Mouse (Mus musculus) midbrain, embryonic 11.5 days (tissue): ENCODE results near the gene Rpusd1. TPM values are rescaled to one million over a fixed set of nuclear protein-coding genes. Genes with fewer than 3 reads are reported as not detected.

Experiments used
- ATAC-seq: fragments of 200-750 bp; cut with Nextera tagmentation; 2 replicates; pipeline ENCODE4 v1.8.0; 2017; ENCODE audit warnings: moderate TSS enrichment, moderate library complexity; ENCODE audit not compliant: low FRiP score
- DNase-seq: peaks from one replicate; pipeline ENCODE4 v3.0.0; 2015; ENCODE audit warnings: low spot score; ENCODE audit errors: missing footprints
- H3K27ac ChIP-seq: fragments of 300-500 bp; sonication (generic); 2 replicates; pipeline ENCODE4 v1.5.1; 2014; ENCODE audit warnings: low read depth, low read length
- H3K27me3 ChIP-seq: fragments of 300-500 bp; sonication (generic); 2 replicates; pipeline ENCODE4 v1.6.1; 2014; ENCODE audit warnings: mild to moderate bottlenecking, low read length, moderate library complexity, mixed read lengths; ENCODE audit not compliant: control insufficient read depth, insufficient read depth
- H3K36me3 ChIP-seq: fragments of 300-500 bp; sonication (generic); 2 replicates; pipeline ENCODE4 v1.6.1; 2014; ENCODE audit warnings: mild to moderate bottlenecking, low read length, moderate library complexity, mixed read lengths; ENCODE audit not compliant: control insufficient read depth, insufficient read depth
- H3K4me1 ChIP-seq: fragments of 300-500 bp; sonication (generic); 2 replicates; pipeline ENCODE4 v1.6.1; 2014; ENCODE audit warnings: low read length; ENCODE audit not compliant: control insufficient read depth, insufficient read depth
- H3K4me2 ChIP-seq: fragments of 300-500 bp; sonication (generic); 2 replicates; pipeline ENCODE4 v1.6.1; 2014; ENCODE audit warnings: mild to moderate bottlenecking, moderate library complexity
- H3K4me3 ChIP-seq: fragments of 300-500 bp; sonication (generic); 2 replicates; pipeline ENCODE4 v1.5.1; 2014; ENCODE audit warnings: low read depth, low read length
- H3K9ac ChIP-seq: fragments of 300-500 bp; sonication (generic); 2 replicates; pipeline ENCODE4 v1.6.1; 2014; ENCODE audit warnings: low read length
- H3K9me3 ChIP-seq: fragments of 300-500 bp; sonication (generic); 2 replicates; pipeline ENCODE4 v1.6.1; 2016; ENCODE audit warnings: low read length; ENCODE audit not compliant: control insufficient read depth
- WGBS: fragments of 180-500 bp; shearing (Covaris S2); extraction: QIAGEN DNeasy Blood & Tissue Kit; methylation state at CpG from one replicate; pipeline ENCODE4 v1.1.7; 2014; 5-methylcytosine and 5-hydroxymethylcytosine counted together
- polyA plus RNA-seq: library from polyadenylated mRNA; unstranded; fragments of >200 nt; fragmentation: Nextera tagmentation; extraction: Ambion mirVana; gene quantifications from 2 replicates; pipeline ENCODE4 v1.2.1, GENCODE M21; 2014

The Rpusd1 gene
- polyA plus RNA-seq: 16.0 and 19.8 TPM in 2 replicates

DNA sequence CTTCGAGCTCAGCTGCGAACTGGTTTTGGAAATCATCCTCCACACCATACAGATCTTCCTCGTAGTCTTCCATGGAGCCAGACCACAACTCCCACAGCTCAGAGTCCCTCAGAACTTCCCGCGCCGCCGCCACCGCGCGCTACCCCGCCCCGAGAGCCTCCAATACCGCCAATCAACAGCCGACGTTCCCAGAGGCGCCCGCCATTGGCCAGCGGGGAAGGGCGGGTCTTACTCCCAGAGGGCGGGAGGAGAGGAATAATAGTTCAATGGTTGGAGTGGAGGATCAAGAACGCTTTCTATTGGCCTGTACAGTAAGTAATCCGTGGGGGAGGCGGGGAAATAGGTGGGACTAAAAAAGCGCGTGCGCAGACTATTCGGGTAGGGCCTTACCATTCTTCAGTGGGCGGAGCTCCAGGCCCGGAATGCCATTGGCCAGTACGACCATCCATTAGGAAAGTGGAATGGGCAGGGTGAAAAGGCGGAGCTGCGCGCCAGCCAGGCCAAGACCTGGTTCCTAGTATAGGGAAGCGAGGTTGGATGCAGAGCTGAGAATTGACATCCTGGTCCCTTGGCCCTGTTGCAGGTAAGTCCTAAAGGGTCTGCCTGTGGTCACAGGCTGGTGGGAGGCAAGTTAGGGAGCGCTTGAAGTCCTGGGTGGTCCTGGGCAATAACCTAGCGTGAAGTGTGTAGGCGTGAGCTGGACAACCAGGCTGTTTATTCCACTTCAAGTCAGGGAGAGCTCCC, at the start of gene Rpusd1, which contains the start of gene Chtf18:
Gene Rpusd1 (plus strand): TSS at position 406 of the 744 bp plus-strand sequence.
Gene Chtf18 (minus strand): TSS at position 155 of the 744 bp plus-strand sequence.
- Histone ChIP-seq H3K4me2 (peak within 1 kb of the TSS; percentile 96), H3K4me3 (peak within 1 kb of the TSS; percentile 61), H3K36me3 (no peaks in the 10 kb centered on the region), H3K27me3 (no peaks in the 10 kb centered on the region), H3K27ac (no peak within 1 kb of the TSS), H3K4me1 (peaks cover 19% of the 10 kb centered on the region), H3K9ac (peak within 1 kb of the TSS; percentile 81), H3K9me3 (no peaks in the 10 kb centered on the region)
- DNase-seq (peak; percentile 99), ATAC-seq (peak; percentile 98)
- 1% methylated on average over 37 of the region's 37 CpGs for WGBS

DNA sequence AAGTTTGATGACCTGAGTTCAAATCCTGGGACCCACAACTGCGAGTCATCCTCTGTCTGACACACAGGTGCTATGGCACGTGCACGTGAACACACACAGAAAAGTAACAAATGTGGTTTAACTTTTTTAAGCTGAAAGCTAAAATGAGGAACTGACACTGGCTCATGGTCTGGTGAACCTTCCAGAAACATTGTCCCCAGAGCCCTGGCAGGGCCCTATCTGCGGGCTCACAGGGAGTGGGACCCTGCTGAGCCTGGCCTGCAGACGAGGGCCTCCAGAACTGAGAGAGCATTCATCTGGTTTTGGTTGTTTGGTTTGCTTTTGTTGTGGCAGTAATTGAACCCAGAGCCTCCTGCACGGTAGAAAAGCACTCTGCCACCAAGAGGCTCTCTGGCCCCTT, 49.5 kb upstream of the Rpusd1 start:
- Histone ChIP-seq H3K27me3 (no peaks in the 10 kb centered on the region), H3K36me3 (no peaks in the 10 kb centered on the region), H3K9ac (no peak overlapping the region), H3K4me1 (peaks cover 16% of the 10 kb centered on the region), H3K27ac (no peak overlapping the region), H3K4me3 (no peak overlapping the region), H3K4me2 (no peak overlapping the region), H3K9me3 (no peaks in the 10 kb centered on the region)
- WGBS: 52% methylated on average over 6 of the region's 6 CpGs
- DNase-seq (no peak), ATAC-seq (no peak)

DNA sequence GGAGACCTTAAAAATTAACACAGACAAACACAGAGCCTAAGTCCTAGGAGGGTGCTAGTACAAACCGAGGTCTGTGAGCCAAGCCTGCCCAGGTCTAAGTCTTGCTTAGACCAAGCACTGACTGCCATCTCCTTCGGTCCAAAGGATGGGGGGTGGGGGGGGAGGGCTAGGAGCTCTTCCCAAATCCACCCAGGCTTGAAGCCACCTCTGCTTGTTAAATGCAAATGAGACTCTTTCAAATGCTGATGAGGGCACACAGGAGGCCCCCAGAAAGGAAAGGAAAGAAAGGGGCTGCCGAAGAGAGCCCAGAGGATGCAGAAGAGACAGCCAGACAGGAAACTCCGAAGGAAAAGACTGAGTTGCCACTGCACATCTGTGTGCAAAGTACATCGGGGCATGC, 47.7 kb upstream of the Rpusd1 start:
- whole genome bisulfite sequencing: 7% methylated on average over 5 of the region's 5 CpGs
- no peaks in the 10 kb centered on the region for H3K27me3 ChIP-seq
- H3K4me2 ChIP-seq: peak overlapping the region; percentile 22; the same call in 1 of the 2 replicates
- no peaks in the 10 kb centered on the region for H3K36me3 ChIP-seq
- no peak overlapping the region for H3K4me3 ChIP-seq
- no peak for ATAC-seq
- peak overlapping the region; percentile 33; the same call in 1 of the 2 replicates for H3K9ac ChIP-seq
- H3K9me3 ChIP-seq: no peaks in the 10 kb centered on the region
- H3K27ac ChIP-seq: 0 out of 2 replicates have a peak overlapping the region, but pooled peaks have one; percentile 22
- DNase-seq: peak; percentile 86
- H3K4me1 ChIP-seq: peaks cover 16% of the 10 kb centered on the region

DNA sequence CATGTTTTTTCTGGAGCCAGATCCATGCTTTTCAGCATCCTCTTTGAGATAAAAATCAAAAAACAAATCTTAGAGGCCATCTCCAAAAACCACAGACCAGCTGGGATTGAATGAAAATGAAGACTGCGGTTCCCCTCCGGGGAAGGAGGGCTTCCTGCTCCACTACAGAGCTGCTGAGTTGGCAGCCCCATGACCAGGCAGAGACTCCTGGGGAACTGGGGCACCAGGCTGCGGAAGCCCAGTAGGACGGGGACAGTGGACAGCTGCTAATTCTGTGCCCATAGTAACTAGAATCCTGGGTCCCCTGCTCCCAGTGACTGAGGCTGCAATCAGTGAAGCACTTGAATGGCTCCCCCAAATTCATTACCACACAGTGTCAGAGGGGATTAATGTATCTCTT, 45.8 kb upstream of the Rpusd1 start:
- H3K4me3 ChIP-seq: no peak overlapping the region
- no peaks in the 10 kb centered on the region for H3K27me3 ChIP-seq
- H3K4me2 ChIP-seq: no peak overlapping the region
- H3K27ac ChIP-seq: no peak overlapping the region
- DNase-seq: no peak
- WGBS: 80% methylated on average over 4 of the region's 4 CpGs
- peaks cover 16% of the 10 kb centered on the region for H3K4me1 ChIP-seq
- H3K9me3 ChIP-seq: no peaks in the 10 kb centered on the region
- no peak overlapping the region for H3K9ac ChIP-seq
- ATAC-seq: no peak
- no peaks in the 10 kb centered on the region for H3K36me3 ChIP-seq

DNA sequence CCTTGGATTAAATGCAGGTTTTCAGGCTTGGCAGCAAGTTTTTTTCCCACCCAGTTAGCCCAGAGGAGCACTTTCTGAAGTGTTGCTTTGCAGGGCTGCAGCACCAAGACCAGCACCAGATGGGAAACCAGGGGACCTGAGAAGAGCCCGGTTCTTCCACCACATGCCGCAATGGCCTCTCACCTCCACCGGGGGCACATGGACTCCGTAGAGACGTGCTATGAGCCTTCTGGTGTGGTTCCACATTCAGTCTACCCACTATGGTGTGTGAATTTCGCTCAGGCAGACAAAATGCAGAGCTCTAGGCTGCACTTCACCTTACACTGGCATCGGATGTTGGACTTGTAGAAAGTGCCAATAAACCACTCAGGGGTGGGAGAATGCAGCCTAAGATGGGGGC, 41.1 kb upstream of the Rpusd1 start:
- DNase-seq (peak; percentile 86), ATAC-seq (no peak)
- H3K9me3 ChIP-seq: no peaks in the 10 kb centered on the region
- H3K4me2 ChIP-seq: no peak overlapping the region
- peaks cover 4% of the 10 kb centered on the region; the same call in 1 of the 2 replicates for H3K4me1 ChIP-seq
- H3K27me3 ChIP-seq: no peaks in the 10 kb centered on the region
- no peak overlapping the region for H3K27ac ChIP-seq
- no peaks in the 10 kb centered on the region for H3K36me3 ChIP-seq
- H3K4me3 ChIP-seq: no peak overlapping the region
- no peak overlapping the region for H3K9ac ChIP-seq
- 51% methylated on average over 7 of the region's 7 CpGs for WGBS

DNA sequence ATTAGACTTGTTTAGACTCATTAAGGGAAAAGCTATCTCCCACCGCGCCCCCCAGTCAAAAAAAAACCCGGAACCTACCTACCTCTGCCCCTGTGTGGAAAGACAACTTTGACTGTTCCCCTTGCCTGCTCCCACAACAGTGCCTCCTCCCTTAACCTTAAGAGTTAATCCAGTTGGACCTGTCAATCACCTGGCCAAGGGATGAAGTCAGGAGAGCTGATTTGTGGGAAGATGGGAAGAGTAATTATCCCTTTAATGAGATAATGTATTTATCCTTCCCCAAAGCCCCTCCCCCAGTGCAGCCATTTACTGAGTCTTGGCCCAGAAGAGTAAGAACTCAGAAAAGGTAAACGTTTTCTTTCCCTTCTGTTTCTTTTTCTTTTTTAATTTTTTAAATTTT, 38.5 kb upstream of the Rpusd1 start:
- Histone ChIP-seq H3K9me3 (no peaks in the 10 kb centered on the region), H3K4me1 (peaks cover 4% of the 10 kb centered on the region; the same call in 1 of the 2 replicates), H3K4me2 (no peak overlapping the region), H3K4me3 (no peak overlapping the region), H3K27me3 (no peaks in the 10 kb centered on the region), H3K9ac (no peak overlapping the region), H3K27ac (no peak overlapping the region), H3K36me3 (no peaks in the 10 kb centered on the region)
- ATAC-seq: no peak
- 80% methylated on average over 4 of the region's 4 CpGs for WGBS
- DNase-seq: peak; percentile 71

DNA sequence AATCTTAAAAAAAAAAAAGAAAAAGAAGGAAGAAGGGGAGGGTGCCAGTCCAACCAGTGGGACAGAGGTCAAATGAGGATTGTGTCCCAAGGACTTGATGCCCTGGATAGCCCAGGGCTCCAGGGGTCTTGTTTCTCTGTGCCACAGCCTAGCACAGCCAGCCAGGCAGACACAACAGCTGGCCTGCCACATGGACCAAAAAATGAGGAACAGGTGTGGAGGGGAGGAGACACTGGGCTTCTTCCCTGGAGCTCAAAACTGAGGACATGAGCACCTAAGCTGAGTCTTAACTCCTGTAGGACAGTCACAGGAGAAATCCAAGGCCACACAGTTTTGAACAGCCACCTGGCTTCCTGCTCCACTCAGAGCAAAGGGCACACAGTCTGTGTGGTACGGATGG, 31.2 kb upstream of the Rpusd1 start:
- DNase-seq (peak; percentile 37), ATAC-seq (no peak)
- no peak overlapping the region for H3K27ac ChIP-seq
- H3K36me3 ChIP-seq: no peaks in the 10 kb centered on the region
- H3K27me3 ChIP-seq: no peaks in the 10 kb centered on the region
- WGBS: 60% methylated on average over 1 of the region's 1 CpGs
- H3K4me1 ChIP-seq: no peaks in the 10 kb centered on the region
- no peak overlapping the region for H3K4me2 ChIP-seq
- no peak overlapping the region for H3K4me3 ChIP-seq
- no peak overlapping the region for H3K9ac ChIP-seq
- no peaks in the 10 kb centered on the region for H3K9me3 ChIP-seq

DNA sequence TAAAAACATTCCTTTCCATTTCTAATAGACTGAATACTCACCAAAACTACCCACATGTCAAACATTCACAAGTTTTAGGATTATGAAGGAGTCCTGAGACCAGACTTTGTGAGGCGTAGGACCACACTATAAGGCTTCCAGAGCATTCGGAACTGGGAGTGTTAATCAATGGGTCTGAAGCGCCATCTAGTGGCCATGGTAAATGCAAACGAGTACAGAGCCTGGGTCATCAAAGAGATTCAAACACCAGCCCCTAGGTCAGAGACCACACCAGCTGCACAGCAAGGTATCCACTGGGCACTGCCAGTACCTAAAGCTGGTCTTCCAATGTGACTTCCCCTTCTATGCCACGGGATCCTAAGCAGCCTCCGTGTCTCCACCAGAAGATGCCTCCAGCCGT, 29.0 kb upstream of the Rpusd1 start:
- H3K4me2 ChIP-seq: no peak overlapping the region
- H3K27me3 ChIP-seq: no peaks in the 10 kb centered on the region
- 8% methylated on average over 7 of the region's 7 CpGs for WGBS
- 0 out of 2 replicates have a peak, but pooled peaks have one; percentile 54 for ATAC-seq
- no peaks in the 10 kb centered on the region for H3K9me3 ChIP-seq
- peak; percentile 98 for DNase-seq
- no peaks in the 10 kb centered on the region for H3K36me3 ChIP-seq
- no peak overlapping the region for H3K27ac ChIP-seq
- H3K4me1 ChIP-seq: no peaks in the 10 kb centered on the region
- no peak overlapping the region for H3K4me3 ChIP-seq
- no peak overlapping the region for H3K9ac ChIP-seq

DNA sequence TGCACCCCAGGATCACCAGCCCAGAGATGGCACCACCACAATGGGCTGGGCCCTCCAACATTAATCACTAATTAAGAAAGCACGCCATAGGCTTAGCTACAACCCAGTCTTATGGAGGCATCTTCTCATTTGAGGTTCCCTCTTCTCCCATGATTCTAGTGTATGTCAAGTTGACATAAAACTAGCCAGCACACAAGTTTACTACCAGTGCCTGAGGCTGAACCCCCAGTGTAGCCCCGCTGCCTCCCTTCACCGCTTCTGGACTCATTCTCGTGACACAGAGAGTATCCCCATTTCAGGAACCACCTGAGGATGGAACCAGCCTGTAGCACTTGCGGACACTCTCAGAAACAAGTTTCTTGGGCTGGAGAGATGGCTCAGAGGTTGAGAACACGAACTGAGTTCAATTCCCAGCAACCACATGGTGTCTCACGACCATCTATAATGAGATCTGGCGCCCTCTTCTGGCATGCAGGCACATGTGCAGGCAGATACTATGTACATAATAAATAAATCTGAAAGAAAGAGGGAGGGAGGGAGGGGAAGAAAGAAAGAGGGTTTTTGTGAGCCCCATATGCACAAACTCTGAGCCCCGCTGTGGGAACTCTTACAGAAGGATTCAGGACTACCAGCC, 26.5 kb upstream of the Rpusd1 start:
- Histone ChIP-seq H3K4me3 (no peak overlapping the region), H3K27ac (no peak overlapping the region), H3K9me3 (no peaks in the 10 kb centered on the region), H3K27me3 (no peaks in the 10 kb centered on the region), H3K4me1 (no peaks in the 10 kb centered on the region), H3K9ac (no peak overlapping the region), H3K4me2 (no peak overlapping the region), H3K36me3 (no peaks in the 10 kb centered on the region)
- ATAC-seq (no peak), DNase-seq (peak; percentile 71)
- WGBS: 58% methylated on average over 9 of the region's 9 CpGs
